Mouse (Mus musculus) megakaryocyte, embryonic 14.5 days (primary cell): Measurements from ENCODE around the gene Hsf4. TPM values are rescaled to one million over a fixed set of nuclear protein-coding genes. Genes with fewer than 3 reads are reported as not detected.

Experiments used
- H3K27me3 ChIP-seq: replicated peaks from 2 replicates; pipeline ENCODE3; 2012; ENCODE audit warnings: inconsistent platforms
- H3K36me3 ChIP-seq: replicated peaks from 2 replicates; pipeline ENCODE3; 2012; ENCODE audit warnings: low read length, inconsistent platforms, mixed read lengths
- H3K4me1 ChIP-seq: 2 replicates; pipeline ENCODE4 v1.6.1; 2012; ENCODE audit warnings: inconsistent platforms
- H3K4me3 ChIP-seq: replicated peaks from 2 replicates; pipeline ENCODE3; 2012; ENCODE audit warnings: moderate library complexity, mild to moderate bottlenecking, inconsistent platforms
- H3K9me3 ChIP-seq: 2 replicates; pipeline ENCODE4 v1.6.1; 2012; ENCODE audit warnings: inconsistent platforms
- FLI1 ChIP-seq: IDR thresholded peaks from 2 replicates; pipeline ENCODE4 v1.6.1; 2012; ENCODE audit warnings: low read length, inconsistent platforms, mixed read lengths
- GATA1 ChIP-seq: IDR thresholded peaks from 3 replicates; pipeline ENCODE4 v1.6.1; 2012; ENCODE audit warnings: mixed read lengths, low read length, inconsistent platforms, borderline replicate concordance
- polyA plus RNA-seq: library from polyadenylated mRNA; stranded (reverse); fragments of >175 nt; gene quantifications from 2 replicates; pipeline ENCODE4 v1.2.3, GENCODE M21; 2012; ENCODE audit warnings: low replicate concordance; ENCODE audit not compliant: insufficient read depth

The Hsf4 gene
- polyA plus RNA-seq, 1 experiment = 0.73 TPM

- TF ChIP-seq FLI1 (no peak), GATA1 (no peak)
- Histone ChIP-seq H3K9me3 (peaks cover 5% of the 10 kb centered on the region; the same call in 1 of the 2 replicates), H3K36me3 (peaks cover 44% of the 10 kb centered on the region), H3K27me3 (peaks cover 9% of the 10 kb centered on the region), H3K4me3 (peak overlapping the region; percentile 88), H3K4me1 (peaks cover 57% of the 10 kb centered on the region)
Measured at GRCm38 (mm10) chr8:105258911-105259720, 10.5 kb upstream of the Hsf4 start.

DNA sequence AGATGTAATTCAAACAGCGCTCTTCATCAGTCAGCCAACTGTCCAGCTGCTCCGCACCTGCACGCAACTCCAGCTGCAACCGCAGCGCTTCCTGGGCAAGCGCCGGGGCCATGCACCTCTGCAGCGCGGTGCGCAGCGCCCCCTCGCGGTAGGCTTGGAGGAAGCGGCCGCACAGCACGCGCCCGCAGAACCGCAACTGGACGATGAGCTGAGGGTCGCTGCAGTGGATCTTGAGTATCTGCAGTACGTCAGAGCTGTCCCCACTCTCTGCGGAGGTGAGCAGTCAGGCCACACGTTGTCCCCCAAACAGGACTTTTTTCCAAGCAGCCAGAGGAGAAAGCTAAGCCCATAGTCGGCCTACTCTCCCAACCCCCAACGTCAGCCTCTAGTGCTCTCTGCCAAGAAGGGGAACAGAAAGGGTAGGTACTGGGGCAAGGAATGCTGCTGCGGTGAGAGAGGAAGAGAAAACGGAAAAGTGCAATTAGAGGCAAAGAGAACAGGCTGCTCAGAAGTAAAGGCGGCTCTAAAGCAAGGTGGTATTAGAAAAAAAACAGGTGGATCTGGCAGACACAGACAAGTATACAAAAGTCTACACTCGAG, 9.8 kb upstream of the Hsf4 start:
- peaks cover 44% of the 10 kb centered on the region for H3K36me3 ChIP-seq
- TF ChIP-seq GATA1 (no peak), FLI1 (no peak)
- H3K27me3 ChIP-seq = peaks cover 4% of the 10 kb centered on the region
- peaks cover 52% of the 10 kb centered on the region for H3K4me1 ChIP-seq
- peaks cover 5% of the 10 kb centered on the region; the same call in 1 of the 2 replicates for H3K9me3 ChIP-seq
- peak overlapping the region; percentile 88 for H3K4me3 ChIP-seq

DNA sequence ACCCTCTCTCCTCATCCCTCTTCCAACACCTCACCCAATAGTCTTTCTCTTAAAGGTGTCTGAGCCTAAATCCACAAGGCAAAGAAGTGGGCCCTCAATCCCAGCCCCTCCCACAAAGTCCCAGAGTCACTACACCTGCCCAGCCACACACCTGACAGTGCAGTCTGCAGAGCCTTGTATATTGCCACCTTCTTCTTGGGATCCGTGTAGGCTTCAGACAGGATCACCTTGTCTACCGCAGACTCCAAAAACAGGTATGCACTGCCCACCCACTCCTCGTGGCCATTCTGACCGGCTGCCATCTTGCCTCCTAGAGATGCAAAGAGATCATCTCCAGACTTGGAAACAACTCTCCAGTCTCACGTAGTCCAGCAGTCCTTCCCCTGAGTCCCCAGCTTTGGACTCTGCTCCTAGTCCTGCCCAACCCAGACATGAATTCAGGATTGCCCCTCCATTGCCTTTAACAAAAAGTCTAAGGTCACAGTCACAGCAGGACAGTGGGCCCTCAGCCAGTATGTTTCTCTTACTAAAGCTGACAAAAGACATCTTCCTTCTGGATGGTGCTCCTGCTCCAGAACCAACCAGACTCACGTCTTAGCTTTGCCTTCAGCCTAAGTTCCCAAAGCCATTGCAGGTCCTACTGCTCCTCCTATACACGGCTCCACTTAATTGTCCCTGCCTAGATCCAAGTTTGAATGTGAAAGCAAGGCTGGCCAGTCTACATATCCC, 9.1 kb upstream of the Hsf4 start:
- peaks cover 5% of the 10 kb centered on the region; the same call in 1 of the 2 replicates for H3K9me3 ChIP-seq
- H3K36me3 ChIP-seq = peaks cover 44% of the 10 kb centered on the region
- peaks cover 52% of the 10 kb centered on the region for H3K4me1 ChIP-seq
- no peak overlapping the region for H3K4me3 ChIP-seq
- no peak for TF ChIP-seq GATA1
- TF ChIP-seq FLI1 = no peak
- H3K27me3 ChIP-seq = peaks cover 2% of the 10 kb centered on the region

DNA sequence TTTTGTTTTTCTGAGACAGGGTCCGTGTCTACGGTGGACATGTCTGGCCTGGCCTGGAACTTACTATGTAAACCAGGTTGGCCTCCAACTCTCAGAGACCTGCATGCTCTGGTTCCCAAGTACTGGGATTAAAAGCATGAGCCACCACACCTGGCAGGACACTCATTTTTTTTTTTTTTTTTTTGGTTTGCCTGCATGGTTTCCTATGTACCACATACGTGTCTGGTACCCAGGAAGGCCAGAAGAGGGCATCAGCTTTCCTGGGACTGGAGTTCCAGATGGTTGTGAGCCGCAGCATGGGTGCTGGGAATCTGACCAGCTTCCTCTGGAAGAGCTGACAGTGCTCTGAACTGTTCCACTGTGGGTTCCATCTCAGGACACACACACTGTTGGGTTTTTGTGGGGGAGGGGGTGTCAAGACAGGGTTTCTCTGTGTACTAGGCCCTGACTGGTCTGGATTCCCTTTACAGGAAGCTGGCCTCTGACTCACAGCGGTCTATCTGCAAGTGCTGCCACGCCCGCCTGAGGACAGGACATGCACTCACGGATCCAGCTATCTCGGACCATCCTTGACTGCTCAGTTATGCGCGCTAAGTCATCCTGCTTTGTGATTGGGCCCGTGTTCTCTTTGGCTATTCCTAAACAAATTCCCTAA, 8.1 kb upstream of the Hsf4 start:
- Histone ChIP-seq H3K4me3 (peak overlapping the region; percentile 73), H3K27me3 (no peaks in the 10 kb centered on the region), H3K9me3 (peaks cover 9% of the 10 kb centered on the region; the same call in 1 of the 2 replicates), H3K4me1 (peaks cover 53% of the 10 kb centered on the region), H3K36me3 (peaks cover 49% of the 10 kb centered on the region)
- TF ChIP-seq FLI1 (no peak), GATA1 (no peak)

DNA sequence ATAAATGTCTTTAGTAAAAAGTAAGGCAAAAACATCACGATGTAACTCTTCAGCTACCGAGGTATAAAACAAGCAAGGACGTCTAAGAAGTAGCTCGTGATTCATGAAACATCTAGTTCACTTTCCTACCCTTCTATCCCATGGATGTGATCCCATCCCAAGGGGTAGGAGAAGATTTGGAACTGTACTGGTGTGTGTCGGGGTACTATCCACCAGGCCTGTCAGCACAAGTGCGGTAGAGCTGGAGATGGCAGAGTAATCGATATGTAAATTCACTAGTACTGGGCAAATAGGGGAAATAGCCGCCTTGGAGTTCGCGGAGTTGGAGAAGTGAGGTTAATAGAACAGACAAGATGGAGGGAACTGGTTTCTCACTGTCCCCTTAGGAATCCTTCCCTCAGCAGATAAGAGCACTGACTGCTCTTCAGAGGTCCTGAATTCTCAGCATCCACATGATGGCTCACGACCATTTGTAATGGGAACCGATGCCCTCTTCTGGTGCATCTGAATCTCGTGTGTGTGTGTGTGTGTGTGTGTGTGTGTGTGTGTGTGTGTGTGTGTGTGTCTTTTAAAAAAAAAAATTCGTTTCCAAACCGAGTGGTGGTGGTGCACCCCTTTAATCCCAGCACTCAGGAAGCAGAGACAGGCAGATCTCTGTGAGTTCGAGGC, 6.2 kb upstream of the Hsf4 start:
- Histone ChIP-seq H3K4me1 (peaks cover 62% of the 10 kb centered on the region), H3K27me3 (peaks cover 5% of the 10 kb centered on the region)

DNA sequence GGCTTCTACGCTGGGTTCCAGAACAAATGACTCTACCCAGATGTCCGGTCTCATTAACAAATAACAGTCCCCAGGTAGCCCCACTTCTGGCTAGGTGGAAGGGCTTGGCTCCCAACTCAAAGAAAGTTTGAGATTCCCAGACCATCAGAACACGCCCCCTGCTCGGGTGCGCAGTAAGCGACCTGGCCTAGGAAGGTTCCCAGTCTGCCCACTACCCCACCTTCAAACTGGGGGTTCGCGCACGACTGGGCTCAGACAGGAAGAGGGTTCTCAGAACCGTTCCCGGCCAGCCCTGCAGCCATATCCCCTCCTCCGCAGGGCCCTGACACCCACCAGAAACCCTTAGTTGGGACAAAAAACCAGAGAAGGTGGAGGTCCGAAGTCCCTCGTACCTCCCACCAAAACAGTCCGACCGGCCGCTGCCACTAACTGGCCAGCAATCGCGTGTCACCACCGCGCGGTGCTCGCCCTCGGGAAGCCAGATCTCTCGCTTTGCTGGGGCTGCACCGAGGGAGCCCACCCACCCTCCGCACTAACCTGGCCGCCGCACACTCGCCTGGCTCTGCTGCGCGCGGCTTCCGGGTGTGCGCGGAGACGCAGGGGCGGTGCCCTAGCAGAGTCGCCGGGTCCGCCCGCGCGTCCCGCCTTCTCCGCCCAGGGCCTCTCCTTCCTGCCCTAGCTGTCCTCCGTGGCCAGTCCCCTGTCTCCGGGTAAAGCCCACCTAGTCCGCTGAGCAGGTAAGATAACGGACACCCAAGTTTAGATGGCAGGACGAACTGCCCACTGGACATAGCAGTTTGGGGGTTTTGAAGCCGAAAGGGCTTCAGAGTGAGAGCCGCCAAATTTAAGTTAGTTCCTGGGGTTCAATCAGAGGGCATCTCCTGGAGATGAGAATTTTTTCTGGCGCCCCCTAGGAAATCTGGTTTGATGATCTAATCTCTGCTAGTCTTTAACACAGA, 5.3 kb upstream of the Hsf4 start, which contains the start of the genes Tradd and Fbxl8:
Gene Tradd, minus strand, starts transcription at position 586 of the 959 bp plus-strand sequence.
Gene Fbxl8, plus strand, starts transcription at position 625 of the 959 bp plus-strand sequence.
- Histone ChIP-seq H3K4me1 (peaks cover 67% of the 10 kb centered on the region), H3K36me3 (peaks cover 55% of the 10 kb centered on the region), H3K27me3 (peaks cover 14% of the 10 kb centered on the region), H3K9me3 (peaks cover 20% of the 10 kb centered on the region), H3K4me3 (peak within 1 kb of the TSS; percentile 98)
- no peak for TF ChIP-seq GATA1
- no peak for TF ChIP-seq FLI1

More for the DNA sequence above, 6.2 kb upstream of the Hsf4 start:
- H3K36me3 ChIP-seq = peaks cover 57% of the 10 kb centered on the region
- H3K9me3 ChIP-seq = peaks cover 13% of the 10 kb centered on the region
- TF ChIP-seq FLI1 (no peak), GATA1 (no peak)
- H3K4me3 ChIP-seq = peak overlapping the region; percentile 98

- H3K27me3 ChIP-seq = peaks cover 22% of the 10 kb centered on the region
- peak overlapping the region; percentile 98 for H3K4me3 ChIP-seq
- H3K36me3 ChIP-seq = peaks cover 49% of the 10 kb centered on the region
- peaks cover 20% of the 10 kb centered on the region for H3K9me3 ChIP-seq
- TF ChIP-seq FLI1 (no peak), GATA1 (no peak)
- peaks cover 67% of the 10 kb centered on the region for H3K4me1 ChIP-seq
Measured at GRCm38 (mm10) chr8:105265128-105265527, 4.5 kb upstream of the Hsf4 start.

GRCm38 (mm10) chr8:105266775-105267174, 2.8 kb upstream of the Hsf4 start:
- H3K4me3 ChIP-seq = no peak overlapping the region
- H3K27me3 ChIP-seq = peaks cover 39% of the 10 kb centered on the region
- peaks cover 60% of the 10 kb centered on the region for H3K4me1 ChIP-seq
- H3K9me3 ChIP-seq = peaks cover 16% of the 10 kb centered on the region
- peaks cover 36% of the 10 kb centered on the region for H3K36me3 ChIP-seq
- no peak for TF ChIP-seq FLI1
- no peak for TF ChIP-seq GATA1
